Mouse (Mus musculus): Measurements from ENCODE around the gene Acbd3.

Acbd3 gene

GRCm38 (mm10) chr1:180725704-180726179 lies at the start of gene Acbd3:
Acbd3 (plus strand) TSS chr1:180726043.
- DNase-seq (ENCODE audit: low read depth, low spot score): peak; percentile 86

GRCm38 (mm10) chr1:180691284-180691683 lies 34.6 kb upstream of the Acbd3 start:
- no peak for DNase-seq (ENCODE audit: low read depth, low spot score)

- DNase-seq (ENCODE audit: low read depth, low spot score): no peak
Observed at GRCm38 (mm10) chr1:180696626-180697352, 29.1 kb upstream of the Acbd3 start, which contains the start of gene Mixl1. Mixl1 (minus strand) TSS chr1:180697034.

DNA sequence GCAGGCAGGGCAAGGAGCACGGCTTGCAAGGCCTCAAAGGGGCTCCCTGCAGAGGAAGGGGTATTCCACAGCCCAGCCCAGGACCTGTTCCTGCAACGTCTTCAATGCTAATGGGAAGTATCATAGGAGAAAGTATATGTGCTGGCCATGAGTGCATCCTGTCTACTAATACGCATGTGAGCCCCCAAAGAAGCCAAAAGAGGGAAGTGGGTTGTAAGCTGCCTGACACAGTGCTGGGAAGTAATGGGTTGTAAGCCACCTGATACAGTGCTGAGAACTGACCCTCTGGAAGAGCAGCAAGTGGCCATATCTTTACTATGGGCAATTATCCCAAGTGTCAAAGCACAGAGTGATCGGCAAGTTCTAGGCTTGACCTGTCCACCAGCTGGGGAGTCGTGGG lies 27.8 kb upstream of the Acbd3 start:
- DNase-seq (ENCODE audit: low read depth, low spot score): no peak

DNA sequence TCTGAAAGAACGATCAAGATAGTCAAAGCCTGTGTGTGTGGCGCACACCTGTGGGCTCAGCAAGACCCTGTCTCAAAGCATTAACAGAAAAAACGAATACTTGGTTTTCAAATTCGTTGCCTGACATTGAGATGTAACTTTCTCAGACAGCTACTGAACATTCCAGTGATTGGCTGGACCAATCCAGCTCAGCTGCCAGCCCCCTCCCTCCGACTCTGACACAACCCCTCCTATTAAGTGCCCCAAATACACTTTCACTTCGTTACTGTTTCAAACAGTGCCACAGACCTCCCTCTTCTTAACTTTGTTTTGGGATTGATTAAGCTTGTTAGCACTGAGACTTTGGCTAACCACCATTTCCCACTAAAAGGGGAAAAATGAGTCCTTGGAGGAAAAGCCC lies 22.4 kb upstream of the Acbd3 start:
- no peak for DNase-seq (ENCODE audit: low read depth, low spot score)

GRCm38 (mm10) chr1:180707368-180707767 lies 18.5 kb upstream of the Acbd3 start:
- DNase-seq (ENCODE audit: low read depth, low spot score): no peak

DNA sequence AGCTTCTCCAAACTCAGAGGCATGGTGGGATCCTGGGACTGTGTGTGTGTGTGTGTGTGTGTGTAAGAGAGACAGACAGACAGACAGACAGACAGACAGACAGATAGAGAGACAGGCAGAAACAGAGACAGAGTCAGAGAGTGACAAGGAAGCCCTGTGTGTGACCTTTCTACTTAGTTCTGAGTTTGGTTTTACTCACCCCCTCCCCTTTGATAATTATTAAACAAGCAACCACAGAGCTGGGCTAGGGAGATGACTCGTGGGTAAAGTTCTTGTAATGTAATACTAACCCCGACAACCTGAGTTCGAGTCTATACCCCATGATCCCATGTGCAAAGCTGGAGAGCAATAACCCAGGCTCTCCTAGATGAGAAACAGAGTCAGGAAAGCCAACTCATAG lies 18.0 kb upstream of the Acbd3 start:
- DNase-seq (ENCODE audit: low read depth, low spot score): no peak

GRCm38 (mm10) chr1:180708935-180709776 lies 16.7 kb upstream of the Acbd3 start:
- DNase-seq (ENCODE audit: low read depth, low spot score): no peak

DNA sequence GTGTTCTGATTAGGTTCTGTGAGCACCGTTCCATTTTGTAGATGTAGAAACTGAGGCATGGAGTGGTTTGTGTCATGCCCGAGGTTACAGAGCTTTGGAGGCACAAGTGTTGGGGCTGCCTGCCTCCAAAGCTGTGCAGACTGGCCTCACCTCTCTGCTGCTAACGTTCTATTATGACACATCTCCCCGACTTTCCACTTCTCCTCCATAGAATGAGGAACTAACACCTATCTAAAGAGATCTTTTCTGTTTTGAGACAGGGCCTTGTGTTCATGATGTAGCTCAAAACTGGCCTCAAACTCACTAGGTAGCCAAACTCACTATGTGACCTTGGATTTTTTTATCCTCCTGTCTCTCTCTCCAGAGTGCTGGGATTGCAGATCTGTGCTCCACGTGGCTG lies 7.1 kb upstream of the Acbd3 start:
- no peak for DNase-seq (ENCODE audit: low read depth, low spot score)

DNA sequence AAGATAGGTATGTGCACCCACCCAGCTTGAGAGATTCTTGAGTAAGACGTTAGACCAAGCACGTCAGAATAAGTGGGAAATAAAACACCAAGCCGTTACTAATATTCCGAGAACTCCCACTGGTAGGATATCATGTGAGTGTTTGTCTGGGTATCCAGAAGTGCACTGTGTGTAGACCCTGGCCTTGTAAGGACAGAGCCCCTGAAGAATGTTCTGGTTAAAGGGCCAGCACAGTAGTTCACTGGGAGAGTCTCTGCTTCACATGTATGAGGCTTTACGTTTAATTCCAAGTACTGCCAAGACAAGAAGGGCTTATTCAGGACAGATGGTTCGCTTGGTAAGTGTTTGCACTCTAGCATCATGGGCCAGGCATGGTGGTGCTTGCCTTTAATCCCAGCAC lies 6.4 kb upstream of the Acbd3 start:
- no peak for DNase-seq (ENCODE audit: low read depth, low spot score)

GRCm38 (mm10) chr1:180719951-180720689 lies 5.7 kb upstream of the Acbd3 start:
- DNase-seq (ENCODE audit: low read depth, low spot score): peak; percentile 74

DNA sequence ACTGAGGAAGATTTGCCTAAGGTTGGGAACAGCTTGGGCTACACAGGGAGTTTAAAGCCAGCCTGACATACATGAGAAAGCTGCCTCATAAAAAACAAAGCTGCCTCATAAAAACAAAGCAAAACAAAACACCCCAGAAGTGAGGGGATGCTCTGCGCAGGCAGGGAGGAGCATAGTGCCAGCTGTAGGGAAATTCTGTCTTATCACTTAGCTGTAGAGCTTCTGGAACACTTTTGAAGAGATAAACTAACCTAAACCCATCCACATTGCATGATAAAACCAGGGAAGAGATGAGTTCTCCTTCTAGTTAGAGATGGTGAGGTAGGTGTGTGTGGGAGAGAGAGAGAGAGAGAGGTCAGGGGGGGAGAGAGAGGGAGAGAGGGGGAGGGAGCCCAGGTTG lies 3.2 kb upstream of the Acbd3 start:
- DNase-seq (ENCODE audit: low read depth, low spot score): no peak

DNA sequence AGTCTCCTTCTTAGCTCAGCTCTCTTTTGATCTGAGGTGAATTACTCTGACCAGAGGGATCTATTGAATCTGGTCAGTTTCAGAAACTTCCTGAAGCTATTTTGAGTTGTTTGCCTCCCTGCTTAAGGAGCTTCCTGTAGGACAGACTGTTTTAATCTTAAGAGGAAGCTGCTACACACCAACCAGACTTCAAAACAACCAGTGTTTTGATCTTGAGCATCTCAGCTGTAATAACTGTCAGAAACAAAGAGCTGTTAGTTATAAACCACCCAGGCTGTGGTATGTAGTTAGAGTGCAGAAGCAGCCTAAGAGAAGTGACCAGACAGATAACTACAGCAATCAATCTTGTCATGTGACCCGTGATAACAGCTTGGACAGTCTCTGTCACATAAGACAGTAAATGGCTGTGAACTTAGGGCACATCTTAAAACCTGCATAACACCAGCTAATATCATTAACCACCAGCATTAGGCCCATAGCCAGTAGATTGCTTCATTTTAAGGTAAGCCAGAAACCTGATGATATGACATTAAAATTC lies 2.1 kb upstream of the Acbd3 start:
- DNase-seq (ENCODE audit: low read depth, low spot score): no peak

DNA sequence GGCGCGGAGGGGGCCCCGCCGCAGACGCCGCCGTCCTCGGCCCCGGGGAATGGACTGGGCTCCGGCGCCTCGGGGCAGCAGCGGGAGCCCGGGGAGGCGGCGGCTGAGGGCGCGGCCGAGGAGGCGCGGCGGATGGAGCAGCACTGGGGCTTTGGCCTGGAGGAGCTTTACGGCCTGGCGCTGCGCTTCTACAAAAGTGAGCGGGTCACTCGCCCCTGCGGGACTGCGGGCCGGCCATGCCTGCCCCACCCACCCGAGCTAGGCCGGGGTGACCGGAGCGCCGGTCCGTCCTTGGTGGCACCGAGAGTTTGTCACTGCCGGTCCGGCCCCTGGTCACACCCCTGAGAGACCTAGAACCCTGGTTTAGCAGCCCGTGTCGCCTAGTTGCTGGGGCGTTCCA lies 340 bp downstream of the Acbd3 start:
- no peak for DNase-seq (ENCODE audit: low read depth, low spot score)

DNA sequence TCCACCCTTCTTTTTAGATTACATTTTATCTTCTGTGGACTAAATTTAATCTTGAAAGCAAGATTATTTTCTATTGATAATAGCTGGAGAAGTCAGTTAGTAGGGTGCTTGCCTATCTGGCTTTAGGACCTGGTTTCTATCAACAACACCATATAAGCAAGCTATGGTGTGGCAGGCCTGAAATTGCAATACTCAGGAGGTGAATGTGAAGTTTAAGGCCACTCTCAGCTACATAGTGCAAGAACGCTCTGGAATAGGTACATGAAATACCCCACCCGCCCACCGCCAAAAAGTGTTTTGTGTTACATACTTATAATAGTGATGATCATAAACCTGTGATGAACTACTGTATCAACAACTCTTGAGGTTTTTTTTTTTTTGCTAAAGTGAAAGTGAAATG lies 3.4 kb downstream of the Acbd3 start:
- no peak for DNase-seq (ENCODE audit: low read depth, low spot score)

- no peak for DNase-seq (ENCODE audit: low read depth, low spot score)
Observed at GRCm38 (mm10) chr1:180747827-180748226, 22.0 kb downstream of the Acbd3 start.

- no peak for DNase-seq (ENCODE audit: low read depth, low spot score)
Observed at GRCm38 (mm10) chr1:180752115-180752514, 26.3 kb downstream of the Acbd3 start.

GRCm38 (mm10) chr1:180754376-180754775 lies 28.5 kb downstream of the Acbd3 start:
- DNase-seq (ENCODE audit: low read depth, low spot score): no peak

- DNase-seq (ENCODE audit: low read depth, low spot score): no peak
Observed at GRCm38 (mm10) chr1:180756711-180757110, 30.9 kb downstream of the Acbd3 start.

DNA sequence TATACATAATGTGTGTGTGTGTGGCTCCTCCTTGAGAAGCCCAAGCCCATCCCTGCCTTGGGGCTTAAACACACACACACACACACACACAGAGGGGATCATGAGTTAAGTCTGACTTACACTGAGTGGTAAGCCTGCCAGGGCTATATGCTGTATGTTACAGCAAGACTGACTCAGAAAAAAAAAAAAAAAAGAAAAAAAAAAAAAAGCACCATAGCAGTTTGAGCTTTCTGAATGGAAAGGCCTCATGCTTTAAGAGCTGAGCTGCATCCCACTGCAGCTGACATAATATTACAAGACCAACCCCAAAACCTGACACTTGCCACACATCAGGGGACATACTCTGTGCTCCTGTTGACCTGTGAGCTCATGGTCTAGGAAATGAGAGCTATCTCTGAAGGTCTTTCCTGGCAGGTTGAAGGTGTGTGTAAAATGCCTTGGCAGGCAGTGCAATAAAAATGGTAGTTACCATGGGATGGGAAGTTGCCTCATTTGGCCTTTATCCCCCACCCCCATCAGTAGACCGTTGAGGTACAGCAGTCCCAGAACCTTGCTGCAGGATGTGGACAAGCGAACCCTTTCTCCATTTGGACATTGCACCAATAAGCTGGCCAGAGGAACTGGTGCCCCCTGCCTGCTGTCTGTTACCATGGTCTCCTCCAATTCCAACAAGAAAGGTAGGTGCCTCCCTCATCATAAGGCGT lies 31.6 kb downstream of the Acbd3 start:
- DNase-seq (ENCODE audit: low read depth, low spot score): no peak

- no peak for DNase-seq (ENCODE audit: low read depth, low spot score)
Observed at GRCm38 (mm10) chr1:180757956-180758520, 32.2 kb downstream of the Acbd3 start.

Measured in retina, postnatal 7 days (tissue).